In genomic region chr4:128707384-128707783, GRCm38 (mm10) we compare ENCODE assay signal across 21 mouse cellular contexts. TPM values are rescaled to one million over a fixed set of nuclear protein-coding genes. Genes with fewer than 3 reads are reported as not detected.
DNase-seq lines count a peak whose midpoint lies in the region; ATAC-seq and TF ChIP-seq lines count a peak whose summit lies in the region.
"Had no signal": no experiment of that assay in that cellular context is flagged by ENCODE, and none has a peak within 500 bp of the region (broad histone marks: within the 10 kb centered on the region; RNA-seq: fewer than 3 reads in every experiment).

No protein-coding gene starts in this region.

- TF ChIP-seq CTCF in lung, adult 2 months (IDR thresholded peaks at IDR 0.05; ENCODE audit: insufficient read depth, low read length), result 0 out of 2 replicates have a peak, but pooled peaks have one; percentile 4

- 0 out of 2 replicates have a peak, but pooled peaks cover 2% of the 10 kb centered on the region for H3K27me3 ChIP-seq in hindbrain, embryonic 13.5 days
- H3K27me3 ChIP-seq in hindbrain, embryonic 16.5 days (replicated peaks; ENCODE audit: control insufficient read depth, insufficient read depth, low read length), result no peaks in the 10 kb centered on the region
- no peaks in the 10 kb centered on the region for H3K27me3 ChIP-seq in forebrain, embryonic 15.5 days
- H3K27me3 ChIP-seq: limb, embryonic 12.5 days; stomach, embryonic 15.5 days had no signal

- 48% methylated on average over 4 of the region's 4 CpGs for WGBS in hindbrain, embryonic 13.5 days
- WGBS in hindbrain, embryonic 16.5 days, result 50% methylated on average over 4 of the region's 4 CpGs
- WGBS in lung, adult 2 months, result 75% methylated on average over 4 of the region's 4 CpGs
- WGBS in forebrain, embryonic 15.5 days, result 50% methylated on average over 4 of the region's 4 CpGs

- no peak overlapping the region for H3K27ac ChIP-seq in hindbrain, embryonic 13.5 days
- H3K27ac ChIP-seq in hindbrain, embryonic 16.5 days (ENCODE audit: low read depth, low read length), result no peak overlapping the region
- no peak overlapping the region for H3K27ac ChIP-seq in forebrain, embryonic 15.5 days (replicated peaks)
- H3K27ac ChIP-seq: embryonic facial prominence, embryonic 15.5 days; forebrain, embryonic 12.5 days; heart, embryonic 15.5 days; layer of hippocampus, adult 2 months; left cerebral cortex, adult 2 months; limb, embryonic 12.5 days; stomach, embryonic 15.5 days had no signal

- H3K4me2 ChIP-seq in hindbrain, embryonic 13.5 days, result no peak overlapping the region
- no peak overlapping the region for H3K4me2 ChIP-seq in hindbrain, embryonic 16.5 days (ENCODE audit: low read length)
- H3K4me2 ChIP-seq in forebrain, embryonic 15.5 days (replicated peaks), result no peak overlapping the region
- H3K4me2 ChIP-seq: embryonic facial prominence, embryonic 15.5 days; forebrain, embryonic 12.5 days; limb, embryonic 12.5 days; liver, embryonic 11.5 days; stomach, embryonic 15.5 days had no signal

- ATAC-seq in hindbrain, embryonic 13.5 days (ENCODE audit: low FRiP score), result no peak
- ATAC-seq in hindbrain, embryonic 16.5 days, result no peak
- no peak for ATAC-seq in forebrain, embryonic 15.5 days (replicated peaks)

- H3K36me3 ChIP-seq in hindbrain, embryonic 13.5 days, result peaks cover 36% of the 10 kb centered on the region
- peaks cover 4% of the 10 kb centered on the region; the same call in 1 of the 2 replicates for H3K36me3 ChIP-seq in hindbrain, embryonic 16.5 days (ENCODE audit: control insufficient read depth, insufficient read depth, low read length)
- H3K36me3 ChIP-seq in forebrain, embryonic 15.5 days, result 0 out of 2 replicates have a peak, but pooled peaks cover 10% of the 10 kb centered on the region
- H3K36me3 ChIP-seq: forebrain, embryonic 12.5 days; G1E; heart, embryonic 15.5 days; stomach, embryonic 15.5 days had no signal

- DNase-seq in adrenal gland, adult (ENCODE audit: inconsistent age in 2 of 2, low spot score in 1 of 2), result peak; percentile 48 to 65
- no peak for DNase-seq in adrenal gland, adult 18-20 months (ENCODE audit: low spot score in 2 of 2)
- DNase-seq in lung, adult 2 months, result no peak
- DNase-seq in lung, postnatal 4 days, result no peak
- DNase-seq: cerebellum, adult 18-20 months; gastrocnemius, postnatal 10 days; kidney, adult 11 months; kidney, postnatal 36 days; right cerebral cortex, postnatal 14 days had no signal

- H3K4me3 ChIP-seq in hindbrain, embryonic 13.5 days, result no peak overlapping the region
- H3K4me3 ChIP-seq in hindbrain, embryonic 16.5 days (ENCODE audit: low read length), result no peak overlapping the region
- H3K4me3 ChIP-seq in lung, adult 2 months (replicated peaks; ENCODE audit: extremely low read depth, low read depth, low read length), result no peak overlapping the region
- no peak overlapping the region for H3K4me3 ChIP-seq in forebrain, embryonic 15.5 days
- H3K4me3 ChIP-seq: embryonic facial prominence, embryonic 15.5 days; forebrain, embryonic 12.5 days; heart, embryonic 15.5 days; layer of hippocampus, adult 2 months; left cerebral cortex, adult 2 months; limb, embryonic 12.5 days; stomach, embryonic 15.5 days had no signal

- peaks cover 40% of the 10 kb centered on the region for H3K4me1 ChIP-seq in hindbrain, embryonic 13.5 days (replicated peaks)
- H3K4me1 ChIP-seq in hindbrain, embryonic 16.5 days (ENCODE audit: control insufficient read depth, insufficient read depth, low read depth, low read length), result peaks cover 13% of the 10 kb centered on the region
- H3K4me1 ChIP-seq in lung, adult 2 months (ENCODE audit: control insufficient read depth, insufficient read depth, low read length), result no peaks in the 10 kb centered on the region
- peaks cover 16% of the 10 kb centered on the region for H3K4me1 ChIP-seq in forebrain, embryonic 15.5 days

- TF ChIP-seq POLR2A in lung, adult 2 months (IDR thresholded peaks at IDR 0.05; ENCODE audit: borderline replicate concordance, extremely low read depth, low read depth, low read length), result no peak

- H3K9ac ChIP-seq in hindbrain, embryonic 13.5 days, result 0 out of 2 replicates have a peak overlapping the region, but pooled peaks have one; percentile 4
- no peak overlapping the region for H3K9ac ChIP-seq in hindbrain, embryonic 16.5 days (ENCODE audit: low read depth, low read length)
- no peak overlapping the region for H3K9ac ChIP-seq in forebrain, embryonic 15.5 days (replicated peaks)
- H3K9ac ChIP-seq: embryonic facial prominence, embryonic 15.5 days; forebrain, embryonic 12.5 days; heart, embryonic 15.5 days; limb, embryonic 12.5 days; stomach, embryonic 15.5 days had no signal

- H3K9me3 ChIP-seq in hindbrain, embryonic 13.5 days, result no peaks in the 10 kb centered on the region
- no peaks in the 10 kb centered on the region for H3K9me3 ChIP-seq in hindbrain, embryonic 16.5 days (ENCODE audit: control insufficient read depth, low read length)
- no peaks in the 10 kb centered on the region for H3K9me3 ChIP-seq in forebrain, embryonic 15.5 days
- H3K9me3 ChIP-seq: embryonic facial prominence, embryonic 15.5 days; forebrain, embryonic 12.5 days; G1E; heart, embryonic 15.5 days; limb, embryonic 12.5 days; stomach, embryonic 15.5 days had no signal

RNA-seq across cellular contexts. Expression of gene A3galt2, which starts 47.8 kb away (rescaled TPM):
- total RNA-seq in adrenal gland, adult 18-20 months (2021), result under 1 TPM; 0.17 to 0.42 TPM
- 0.38 and 0.53 TPM in 2 replicates for polyA plus RNA-seq in hindbrain, embryonic 13.5 days (2015; fragmentation: Nextera tagmentation; extraction: Ambion mirVana)
- 0.23 and 0.36 TPM in 2 replicates for polyA plus RNA-seq in hindbrain, embryonic 16.5 days (2015; fragmentation: Nextera tagmentation; extraction: Ambion mirVana)
- 0.34 and 0.58 TPM in 2 replicates for polyA plus RNA-seq in lung, adult 2 months (2012; rRNA removed)
- 0.45 and 0.61 TPM in 2 replicates for polyA plus RNA-seq in forebrain, embryonic 15.5 days (2015; fragmentation: Nextera tagmentation; extraction: Ambion mirVana)
- polyA plus RNA-seq: G1E; heart, embryonic 15.5 days had no signal

RNA-seq across cellular contexts. Expression of gene Phc2, which starts 52.9 kb away (rescaled TPM):
- total RNA-seq in adrenal gland, adult 18-20 months (2021), result 10 to 100 TPM; 69.8 to 88.5 TPM
- 31.3 and 35.8 TPM in 2 replicates for polyA plus RNA-seq in hindbrain, embryonic 13.5 days (2015; fragmentation: Nextera tagmentation; extraction: Ambion mirVana)
- 19.9 and 23.5 TPM in 2 replicates for polyA plus RNA-seq in hindbrain, embryonic 16.5 days (2015; fragmentation: Nextera tagmentation; extraction: Ambion mirVana)
- polyA plus RNA-seq in lung, adult 2 months (2012; rRNA removed), result 125 and 126 TPM in 2 replicates
- 88.3 and 102 TPM in 2 replicates for polyA plus RNA-seq in forebrain, embryonic 15.5 days (2015; fragmentation: Nextera tagmentation; extraction: Ambion mirVana)

Comparison
In these comparisons a context has a peak if more than half of its experiments do, and no peak if none do; other contexts are left out.
1. DNase-seq: peak in adrenal gland, adult (2 of 2); none in adrenal gland, adult 18-20 months (0 of 2), lung, adult 2 months (single experiment) and lung, postnatal 4 days (0 of 2).